Mouse (Mus musculus) activated CD4-positive, CD25-positive, alpha-beta regulatory T cell (primary cell): Measurements from ENCODE around the gene Tmprss11b. TPM values are rescaled to one million over a fixed set of nuclear protein-coding genes. Genes with fewer than 3 reads are reported as not detected.

Source experiments
- polyA plus RNA-seq, 2 experiments: library from polyadenylated mRNA; unstranded; fragments of 100-300 nt; shearing (Covaris generic); gene quantifications; one replicate each; pipeline ENCODE4 v1.2.1; 2017

Gene Tmprss11b
- not detected for polyA plus RNA-seq

GRCm38 (mm10) chr5:86676262-86676661 lies at the start of gene Tmprss11b:
Tmprss11b (minus strand) TSS chr5:86676362.

GRCm38 (mm10) chr5:86632324-86632723 lies 43.8 kb downstream of the Tmprss11b start, which contains the start of gene Tmprss11f:
Tmprss11f (minus strand) TSS chr5:86632424.

Other genes starting within 250 kb of the Tmprss11b start
- gene Tmprss11a, start 207.4 kb downstream of the Tmprss11b start, polyA plus RNA-seq: under 1 TPM in 1 of 2 experiments, not detected in 1; 0.57 TPM
- not detected for gene Tmprss11g, start 157.8 kb downstream of the Tmprss11b start, polyA plus RNA-seq
- gene Tmprss11f, start 43.9 kb downstream of the Tmprss11b start, polyA plus RNA-seq: under 1 TPM; 0.05 to 0.16 TPM
- under 1 TPM in 1 of 2 experiments, not detected in 1; 0.18 TPM for gene Tmprss11e, start 69.5 kb upstream of the Tmprss11b start, polyA plus RNA-seq
- 10 to 100 TPM; 65.1 to 75.7 TPM for gene Ythdc1, start 127.9 kb upstream of the Tmprss11b start, polyA plus RNA-seq
- gene Ugt2b34, start 230.6 kb upstream of the Tmprss11b start, polyA plus RNA-seq: not detected